Mouse (Mus musculus) CH12.LX (cell line): Measurements from ENCODE around the gene Olfm4. TPM values are rescaled to one million over a fixed set of nuclear protein-coding genes. Genes with fewer than 3 reads are reported as not detected.

Experiments
- DNase-seq: peaks from one replicate; pipeline ENCODE4 v3.0.0-alpha.2; 2013; ENCODE audit errors: extremely low read depth
- H3K27ac ChIP-seq: 2 replicates; pipeline ENCODE4 v1.5.1; 2012; ENCODE audit warnings: low read depth, mild to moderate bottlenecking, control low read depth, moderate library complexity; ENCODE audit not compliant: insufficient read depth
- H3K27me3 ChIP-seq: replicated peaks from 2 replicates; pipeline ENCODE3; 2012; ENCODE audit warnings: inconsistent platforms
- H3K36me3 ChIP-seq, 2 experiments: replicated peaks in 1 of 2; 2 replicates each; pipeline versions ENCODE3 to v1.6.1; 2012; ENCODE audit warnings: inconsistent platforms in 1 of 2, low read length in 1 of 2, mild to moderate bottlenecking in 1 of 2, mixed read lengths in 1 of 2, moderate library complexity in 1 of 2; ENCODE audit not compliant: control insufficient read depth in 1 of 2, insufficient read depth in 1 of 2
- H3K4me1 ChIP-seq, 2 experiments: 2 replicates each; pipeline ENCODE4 v1.6.1; 2012; ENCODE audit warnings: inconsistent platforms in 1 of 2, moderate library complexity in 1 of 2; ENCODE audit not compliant: insufficient read depth in 2 of 2, control insufficient read depth in 1 of 2
- H3K4me2 ChIP-seq: 2 replicates; pipeline ENCODE4 v1.6.1; 2012; ENCODE audit warnings: low read depth, mild to moderate bottlenecking, control low read depth; ENCODE audit not compliant: poor library complexity, insufficient read depth, severe bottlenecking
- H3K4me3 ChIP-seq, 3 experiments: fragments of 150-350 bp in 1 of 3; sonication (generic) in 1 of 3; replicated peaks in 1 of 3; 2 replicates each; pipeline versions ENCODE3 to v1.5.1; 2011 to 2012; ENCODE audit warnings: low read depth in 2 of 3, low read length in 2 of 3, mild to moderate bottlenecking in 2 of 3, moderate library complexity in 2 of 3, control low read depth in 1 of 3, improper control_type of control experiment in 1 of 3, inconsistent platforms in 1 of 3, mixed read lengths in 1 of 3; ENCODE audit not compliant: poor library complexity in 1 of 3
- H3K79me2 ChIP-seq: replicated peaks from 2 replicates; pipeline ENCODE4 v1.6.1; 2012; ENCODE audit warnings: mild to moderate bottlenecking, moderate library complexity; ENCODE audit not compliant: control insufficient read depth, poor library complexity, insufficient read depth, severe bottlenecking; ENCODE audit errors: extremely low read depth
- H3K9ac ChIP-seq: 2 replicates; pipeline ENCODE4 v1.6.1; 2012; ENCODE audit warnings: low read depth, mild to moderate bottlenecking, control low read depth, moderate library complexity; ENCODE audit not compliant: insufficient read depth
- H3K9me3 ChIP-seq: replicated peaks from 2 replicates; pipeline ENCODE3; 2012; ENCODE audit warnings: low read length, inconsistent platforms, mixed read lengths
- BHLHE40 ChIP-seq: IDR thresholded peaks from 2 replicates; pipeline ENCODE4 v1.6.1; 2011; ENCODE audit warnings: mild to moderate bottlenecking, low read depth, low read length, improper control_type of control experiment
- CHD1 ChIP-seq: IDR thresholded peaks from 2 replicates; pipeline ENCODE4 v1.6.1; 2012; ENCODE audit warnings: low read depth, low read length, improper control_type of control experiment, inconsistent platforms
- CTCF ChIP-seq, 2 experiments: IDR thresholded peaks in 1 of 2; conservative IDR thresholded peaks in 1 of 2; 2 replicates each; pipeline ENCODE4 v1.5.1; 2011 to 2012; ENCODE audit warnings: low read depth in 2 of 2, low read length in 2 of 2, improper control_type of control experiment in 1 of 2, inconsistent platforms in 1 of 2, mild to moderate bottlenecking in 1 of 2, moderate library complexity in 1 of 2
- E2F4 ChIP-seq: IDR thresholded peaks from 2 replicates; pipeline ENCODE4 v1.6.1; 2011; ENCODE audit warnings: low read depth, low read length, improper control_type of control experiment; ENCODE audit not compliant: insufficient replicate concordance
- ELF1 ChIP-seq: IDR thresholded peaks from 2 replicates; pipeline ENCODE4 v1.6.1; 2014; ENCODE audit warnings: low read depth, mild to moderate bottlenecking, inconsistent platforms, low read length, improper control_type of control experiment
- EP300 ChIP-seq: IDR thresholded peaks from 2 replicates; pipeline ENCODE4 v1.6.1; 2011; ENCODE audit warnings: low read length, improper control_type of control experiment
- ETS1 ChIP-seq: conservative IDR thresholded peaks from 2 replicates; pipeline ENCODE4 v1.6.1; 2012; ENCODE audit warnings: low read depth, mild to moderate bottlenecking, inconsistent platforms, low read length, improper control_type of control experiment, moderate library complexity
- GABPA ChIP-seq: IDR thresholded peaks from 2 replicates; pipeline ENCODE4 v1.6.1; 2012; ENCODE audit warnings: low read depth, low read length, improper control_type of control experiment, inconsistent platforms; ENCODE audit not compliant: insufficient replicate concordance
- IRF4 ChIP-seq: IDR thresholded peaks from 2 replicates; pipeline ENCODE4 v1.6.1; 2014; ENCODE audit warnings: low read depth, mild to moderate bottlenecking, inconsistent platforms, low read length, improper control_type of control experiment
- JUN ChIP-seq: IDR thresholded peaks from 2 replicates; pipeline ENCODE4 v1.6.1; 2011; ENCODE audit warnings: low read depth, mild to moderate bottlenecking, low read length, improper control_type of control experiment, moderate library complexity; ENCODE audit not compliant: insufficient read depth
- JUND ChIP-seq: conservative IDR thresholded peaks from 2 replicates; pipeline ENCODE4 v1.6.1; 2011; ENCODE audit warnings: low read depth, low read length, improper control_type of control experiment
- KAT2A ChIP-seq: IDR thresholded peaks from 2 replicates; pipeline ENCODE4 v1.6.1; 2012; ENCODE audit warnings: low read length, improper control_type of control experiment, inconsistent platforms; ENCODE audit not compliant: insufficient replicate concordance
- MAX ChIP-seq: IDR thresholded peaks from 2 replicates; pipeline ENCODE4 v1.6.1; 2011; ENCODE audit warnings: low read length, improper control_type of control experiment
- MEF2A ChIP-seq: IDR thresholded peaks from 2 replicates; pipeline ENCODE4 v1.6.1; 2014; ENCODE audit warnings: low read depth, mild to moderate bottlenecking, inconsistent platforms, low read length, improper control_type of control experiment, borderline replicate concordance
- MXI1 ChIP-seq: IDR thresholded peaks from 2 replicates; pipeline ENCODE4 v1.6.1; 2011; ENCODE audit warnings: mild to moderate bottlenecking, low read depth, low read length, improper control_type of control experiment
- PAX5 ChIP-seq: IDR thresholded peaks from 2 replicates; pipeline ENCODE4 v1.6.1; 2012; ENCODE audit warnings: low read length, inconsistent platforms, mixed read lengths
- POLR2A ChIP-seq: IDR thresholded peaks from 2 replicates; pipeline ENCODE4 v1.6.1; 2011; ENCODE audit warnings: low read depth, mild to moderate bottlenecking, improper control_type of control experiment, low read length
- POLR2AphosphoS2 ChIP-seq: IDR thresholded peaks from 2 replicates; pipeline ENCODE4 v1.6.1; 2011; ENCODE audit warnings: low read depth, low read length, improper control_type of control experiment
- RAD21 ChIP-seq: IDR thresholded peaks from 2 replicates; pipeline ENCODE4 v1.6.1; 2011; ENCODE audit warnings: low read depth, mild to moderate bottlenecking, low read length, improper control_type of control experiment, moderate library complexity
- RCOR1 ChIP-seq: conservative IDR thresholded peaks from 2 replicates; pipeline ENCODE4 v1.6.1; 2012; ENCODE audit warnings: low read depth, mild to moderate bottlenecking, inconsistent platforms, low read length, improper control_type of control experiment
- SIN3A ChIP-seq: IDR thresholded peaks from 2 replicates; pipeline ENCODE4 v1.6.1; 2012; ENCODE audit warnings: low read length, improper control_type of control experiment, inconsistent platforms
- SMC3 ChIP-seq: IDR thresholded peaks from 2 replicates; pipeline ENCODE4 v1.6.1; 2011; ENCODE audit warnings: low read depth, low read length, improper control_type of control experiment
- TCF12 ChIP-seq: IDR thresholded peaks from 2 replicates; pipeline ENCODE4 v1.6.1; 2014; ENCODE audit warnings: low read depth, mild to moderate bottlenecking, inconsistent platforms, low read length, improper control_type of control experiment
- UBTF ChIP-seq: IDR thresholded peaks from 2 replicates; pipeline ENCODE4 v1.6.1; 2012; ENCODE audit warnings: low read depth, mild to moderate bottlenecking, inconsistent platforms, low read length, improper control_type of control experiment, moderate library complexity
- USF1 ChIP-seq: IDR thresholded peaks from 2 replicates; pipeline ENCODE4 v1.6.1; 2014; ENCODE audit warnings: low read depth, mild to moderate bottlenecking, inconsistent platforms, low read length, improper control_type of control experiment
- USF2 ChIP-seq: conservative IDR thresholded peaks from 2 replicates; pipeline ENCODE4 v1.6.1; 2011; ENCODE audit warnings: low read depth, low read length, improper control_type of control experiment
- ZC3H11A ChIP-seq: IDR thresholded peaks from 2 replicates; pipeline ENCODE4 v1.6.1; 2012; ENCODE audit warnings: low read depth, mild to moderate bottlenecking, inconsistent platforms, low read length, improper control_type of control experiment
- ZKSCAN1 ChIP-seq: IDR thresholded peaks from 2 replicates; pipeline ENCODE4 v1.6.1; 2012; ENCODE audit warnings: low read depth, inconsistent platforms, low read length, improper control_type of control experiment, borderline replicate concordance
- dilution Hi-C: fragments of 300-500 bp; cut with MboI; formaldehyde crosslinking; loops from 2 replicates; pipeline ENCODE4 v1.14.3; 2020; ENCODE audit warnings: low sequenced_read_pairs; ENCODE audit not compliant: extremely low pct_unique_long_range_greater_than_20kb, extremely low pct_ligation_motif_present
- in situ Hi-C: fragments of 300-500 bp; cut with MboI; formaldehyde crosslinking; loops from 3 replicates; pipeline ENCODE4 v1.14.3; 2019; ENCODE audit warnings: low sequenced_read_pairs, low pct_ligation_motif_present, low pct_unique_long_range_greater_than_20kb, mixed read lengths
- polyA plus RNA-seq: library from polyadenylated mRNA; unstranded; fragments of >175 nt; gene quantifications from 2 replicates; pipeline ENCODE4 v1.2.1, GENCODE M21; 2012; ENCODE audit warnings: low read depth; ENCODE audit not compliant: insufficient read length
- total RNA-seq, 2 experiments: library from RNA; depleted of rRNA; stranded (reverse); fragments of 300-350 nt in 1 of 2; fragments of >200 nt in 1 of 2; gene quantifications; 2 replicates each; pipeline ENCODE4 v1.2.3; 2012 to 2014

Gene Olfm4
- total and polyA plus RNA-seq, 3 experiments: 6.8 to 24.9 (median 13.8) TPM

GRCm38 (mm10) chr14:79961602-79962001 lies 22.3 kb upstream of the Olfm4 start:
- H3K27me3 ChIP-seq: no peaks in the 10 kb centered on the region
- no peaks in the 10 kb centered on the region for H3K36me3 ChIP-seq
- no peak for TF ChIP-seq MXI1
- TF ChIP-seq ZC3H11A: no peak
- no peak for TF ChIP-seq MEF2A
- no peak for TF ChIP-seq ETS1
- TF ChIP-seq KAT2A: no peak
- TF ChIP-seq ELF1: no peak
- no peak for TF ChIP-seq ZKSCAN1
- TF ChIP-seq PAX5: no peak
- TF ChIP-seq JUND: no peak
- no peak for TF ChIP-seq CHD1
- TF ChIP-seq JUN: no peak
- TF ChIP-seq EP300: no peak
- no peak for TF ChIP-seq USF1
- no peak for TF ChIP-seq GABPA
- no peak for TF ChIP-seq RCOR1
- no peak for TF ChIP-seq SIN3A
- TF ChIP-seq MAX: no peak
- no peak for TF ChIP-seq POLR2AphosphoS2
- no peak for TF ChIP-seq CTCF (conservative IDR thresholded peaks at IDR 0.05 in 1 of 2, IDR thresholded peaks at IDR 0.05 in 1 of 2; ENCODE audit: low read depth in 2 of 2, low read length in 2 of 2)
- TF ChIP-seq, all 38 proteins: peak for 0
- Histone ChIP-seq H3K9ac (no peak overlapping the region), H3K9me3 (no peaks in the 10 kb centered on the region), H3K79me2 (no peaks in the 10 kb centered on the region), H3K4me1 (0 out of 4 replicates have a peak, but pooled peaks cover 0 to 2% of the 10 kb centered on the region in 2 experiments), H3K27ac (no peak overlapping the region), H3K4me2 (no peak overlapping the region), H3K4me3 (no peak overlapping the region)
- in situ Hi-C loops: no loop called here
- dilution Hi-C loops: no loop called here
- DNase-seq: no peak

DNA sequence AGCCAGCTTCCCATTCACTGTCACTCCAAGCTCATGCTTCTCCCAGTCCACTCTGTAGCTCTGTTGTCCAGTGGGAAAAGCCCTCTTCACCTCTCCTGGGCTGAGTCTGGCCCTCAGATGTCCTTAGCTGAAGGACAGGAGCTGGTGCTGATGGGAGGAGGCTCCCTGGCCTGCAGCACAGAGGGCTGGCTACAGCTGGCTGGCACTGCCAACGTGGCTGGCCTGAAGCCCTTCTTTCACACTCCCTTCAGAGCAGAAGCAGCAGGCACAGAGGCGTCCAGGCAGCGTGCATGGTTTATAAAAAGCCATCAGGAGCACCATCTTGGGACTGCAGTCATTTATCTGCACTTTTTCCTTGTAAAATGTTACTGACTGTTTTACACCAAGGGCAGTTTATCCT lies 13.7 kb upstream of the Olfm4 start:
- H3K4me3 ChIP-seq: no peak overlapping the region
- dilution Hi-C loops: no loop called here
- H3K36me3 ChIP-seq: no peaks in the 10 kb centered on the region
- H3K4me2 ChIP-seq: no peak overlapping the region
- no peak for TF ChIP-seq POLR2A
- TF ChIP-seq TCF12: no peak
- TF ChIP-seq ZKSCAN1: no peak
- no peak for TF ChIP-seq USF2
- TF ChIP-seq IRF4: no peak
- TF ChIP-seq GABPA: no peak
- TF ChIP-seq ZC3H11A: no peak
- TF ChIP-seq BHLHE40: no peak
- TF ChIP-seq RAD21: no peak
- TF ChIP-seq ELF1: no peak
- no peak for TF ChIP-seq EP300
- TF ChIP-seq RCOR1: no peak
- no peak for TF ChIP-seq E2F4
- no peak for TF ChIP-seq UBTF
- TF ChIP-seq MEF2A: no peak
- no peak for TF ChIP-seq JUND
- no peak for TF ChIP-seq SMC3
- no peak for TF ChIP-seq USF1
- TF ChIP-seq MXI1: no peak
- TF ChIP-seq, all 38 proteins: peak for 0
- H3K4me1 ChIP-seq: peaks cover 0 to 20% of the 10 kb centered on the region in 2 experiments; a peak in 2 of 4 replicates
- H3K9me3 ChIP-seq: no peaks in the 10 kb centered on the region
- no peaks in the 10 kb centered on the region for H3K27me3 ChIP-seq
- no peak for DNase-seq
- in situ Hi-C loops: no loop called here
- H3K27ac ChIP-seq: no peak overlapping the region
- no peaks in the 10 kb centered on the region for H3K79me2 ChIP-seq
- H3K9ac ChIP-seq: no peak overlapping the region
